Mouse (Mus musculus): ENCODE data around the gene Card6.

DNA sequence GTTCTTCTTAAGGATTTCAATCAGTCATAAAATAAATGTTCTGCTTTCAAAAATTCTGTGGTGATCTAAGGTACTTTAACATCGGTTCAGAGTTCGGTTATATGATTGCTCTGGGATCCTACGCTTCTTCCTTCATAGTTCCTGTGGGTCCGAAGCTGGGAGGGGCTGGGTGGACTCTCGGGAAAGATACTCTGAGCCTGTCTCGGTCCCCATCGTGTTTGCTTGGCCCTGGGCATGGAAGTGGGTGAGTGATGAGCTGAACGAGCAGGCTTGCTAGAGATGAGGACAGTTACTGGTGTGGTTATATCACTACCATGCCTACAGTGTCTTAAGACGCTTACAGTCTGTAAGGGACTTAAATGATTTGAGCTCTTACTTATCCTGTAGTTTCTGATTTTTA is 10.3 kb upstream of the Card6 start:
- no peak for TF ChIP-seq CTCF (conservative IDR thresholded peaks at IDR 0.05; ENCODE audit: insufficient read depth, insufficient read length, low read depth, low read length)
- no peak for TF ChIP-seq POLR2A (IDR thresholded peaks at IDR 0.05; ENCODE audit: low read depth, low read length)

Data from kidney, adult 2 months (tissue).